Mouse (Mus musculus): Measurements from ENCODE around the gene Pla2g4f.
A peak's percentile ranks its signal among the peaks of the same experiment; 100 is the strongest.

Gene Pla2g4f

DNA sequence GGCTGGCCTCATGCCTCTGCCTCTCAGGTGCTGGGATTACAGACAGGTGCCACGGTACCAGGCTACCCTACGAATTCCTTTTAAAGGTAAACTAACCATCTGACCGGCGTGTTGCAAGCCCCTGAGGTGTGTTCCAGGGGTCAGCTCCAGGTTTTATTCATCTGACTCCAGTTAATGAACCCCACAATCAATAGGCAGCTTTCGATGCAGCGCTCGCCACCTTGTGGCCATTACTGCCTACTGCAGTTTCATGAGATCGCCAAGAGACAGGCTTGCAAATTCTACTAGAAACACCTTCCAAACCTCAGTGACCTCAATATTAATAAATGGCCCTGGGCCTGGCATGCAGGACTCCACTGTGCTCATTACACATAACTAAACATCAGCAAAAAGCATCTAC is 34.0 kb downstream of the Pla2g4f start:
- DNase-seq (ENCODE audit: low read depth), result peak; percentile 73

DNA sequence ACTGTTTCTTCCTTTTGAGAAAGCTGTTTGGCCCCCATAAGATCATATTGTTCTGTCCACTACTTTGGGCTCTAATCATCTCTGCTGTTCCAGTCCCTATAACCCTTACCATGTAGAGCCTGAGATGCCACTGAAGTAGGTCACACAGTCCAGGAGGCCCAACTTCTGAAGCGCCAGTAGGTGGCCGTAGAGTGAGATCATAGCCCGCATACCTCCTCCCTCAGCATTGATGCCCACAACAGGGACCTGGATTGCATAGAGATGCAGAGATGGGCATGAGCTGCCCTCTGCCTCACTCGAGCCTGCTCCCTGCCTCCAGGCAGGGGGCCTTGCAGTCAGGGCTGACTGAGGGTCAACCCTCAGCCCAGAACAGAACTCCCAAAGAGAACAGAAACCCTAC is 37.0 kb downstream of the Pla2g4f start:
- DNase-seq (ENCODE audit: low read depth), result no peak

DNA sequence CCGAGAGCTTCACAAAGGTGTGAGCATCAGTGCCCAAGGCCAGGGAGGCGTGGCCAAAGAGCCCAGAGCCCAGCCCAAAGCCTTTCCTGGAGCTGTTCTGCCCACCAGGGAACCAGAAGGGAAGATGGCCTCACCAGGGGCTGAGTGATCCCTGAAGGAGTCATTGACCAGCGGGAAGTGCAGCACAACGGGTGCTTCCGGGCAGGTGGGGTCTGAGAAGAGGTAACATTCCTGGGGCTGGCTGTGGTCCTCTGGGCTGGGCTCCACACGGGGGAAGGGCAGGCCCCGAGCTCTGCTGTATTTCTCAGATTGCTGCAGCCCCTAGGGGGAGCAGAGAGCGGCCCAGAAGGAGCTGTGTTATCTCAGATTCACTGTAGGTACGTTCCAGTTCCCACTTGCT is 45.3 kb downstream of the Pla2g4f start:
- DNase-seq (ENCODE audit: low read depth), result no peak

DNA sequence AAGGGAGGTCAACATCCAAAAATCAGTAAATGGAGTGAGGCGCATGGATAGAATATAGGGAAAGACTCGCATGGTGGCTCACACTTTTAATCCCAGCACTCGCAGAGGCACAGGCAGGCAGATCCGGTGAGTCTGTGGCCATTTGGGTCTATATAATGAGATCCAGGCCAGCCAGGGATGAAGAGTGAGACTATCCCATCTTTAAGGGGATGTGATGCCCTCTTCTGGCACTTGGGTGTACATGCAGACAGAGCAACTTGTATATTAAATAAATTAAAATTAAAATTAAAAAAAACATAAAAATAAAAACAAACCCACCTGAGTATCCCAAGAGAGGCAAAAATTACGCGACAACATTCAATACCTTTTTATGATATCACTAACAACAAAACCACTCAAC is 48.4 kb downstream of the Pla2g4f start:
- peak; percentile 75 for DNase-seq (ENCODE audit: low read depth)

DNA sequence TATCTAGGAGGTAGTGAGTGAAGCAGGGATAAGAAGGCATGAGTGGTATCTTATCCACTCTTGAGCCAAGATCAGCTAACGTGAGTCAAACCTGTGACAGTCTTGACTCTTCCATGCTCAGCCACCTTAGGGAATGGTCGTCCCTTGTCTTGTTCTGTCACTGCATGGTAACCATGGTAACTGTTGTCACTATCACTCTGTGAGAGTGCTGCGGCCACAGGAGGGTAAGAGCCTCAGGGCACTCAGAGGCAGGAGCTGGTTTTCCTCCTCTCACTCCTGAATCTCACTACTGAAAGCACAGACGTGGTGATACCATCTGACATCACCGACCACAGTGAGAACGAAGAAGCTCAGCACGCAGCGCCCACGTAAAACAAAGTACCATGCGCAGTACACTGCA is 49.1 kb downstream of the Pla2g4f start:
- DNase-seq (ENCODE audit: low read depth), result no peak

DNA sequence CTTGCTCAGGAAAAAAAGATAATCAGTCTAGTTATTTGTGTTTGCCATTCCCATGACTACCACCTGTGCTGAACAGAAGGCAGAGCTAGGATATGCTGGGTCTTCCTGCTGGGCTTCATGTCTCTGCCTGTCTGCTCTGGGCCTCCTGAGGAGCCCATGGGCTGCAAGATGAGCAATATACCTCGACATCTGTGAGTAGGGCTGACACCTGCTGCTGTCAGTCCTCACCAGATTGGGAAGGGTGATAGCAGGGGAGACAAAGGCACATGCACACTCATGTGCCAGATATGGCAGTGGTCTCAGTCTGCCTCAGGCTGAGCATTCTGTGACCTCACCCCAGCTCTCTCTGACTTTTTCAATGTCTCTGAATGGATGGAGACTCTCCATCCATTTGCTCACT is 51.1 kb downstream of the Pla2g4f start:
- no peak for DNase-seq (ENCODE audit: low read depth)

DNA sequence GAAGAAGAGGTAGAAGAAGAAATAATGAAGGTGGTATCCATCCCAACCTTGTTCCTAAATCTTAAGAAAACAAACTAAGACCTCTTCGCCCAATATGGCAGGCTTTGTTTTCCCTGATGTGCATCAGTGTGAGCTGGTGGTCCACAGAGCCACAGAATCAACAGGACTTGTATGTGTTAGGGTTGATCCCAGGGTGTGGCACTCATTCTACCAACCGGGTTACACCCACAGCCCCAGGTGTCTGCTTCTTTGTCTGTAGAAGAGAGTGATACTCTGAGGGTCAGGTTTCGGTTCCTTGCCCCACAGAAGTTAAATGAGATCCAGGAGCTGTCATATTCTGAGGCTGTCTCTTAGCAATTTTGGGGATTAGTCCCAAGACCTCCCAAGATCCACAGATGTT is 52.6 kb downstream of the Pla2g4f start:
- no peak for DNase-seq (ENCODE audit: low read depth)

DNA sequence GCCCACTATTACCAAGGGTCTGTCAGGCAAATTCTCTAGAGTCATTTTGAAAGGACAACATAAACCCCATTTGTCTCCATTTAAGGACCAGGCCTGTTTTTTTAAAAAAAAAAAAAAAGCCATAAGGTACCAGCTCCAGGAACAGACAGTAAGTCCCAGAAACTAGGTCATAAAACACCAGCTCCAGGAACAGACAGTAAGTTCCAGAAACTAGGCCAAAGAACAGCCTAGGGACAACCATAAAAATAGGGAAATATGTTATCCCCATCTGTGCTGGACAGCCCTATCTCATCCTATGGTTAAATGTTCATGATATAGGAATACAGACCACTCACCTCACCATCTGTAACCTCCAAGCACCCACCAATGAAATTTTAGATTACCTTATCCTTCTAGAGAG is 57.7 kb downstream of the Pla2g4f start:
- no peak for DNase-seq (ENCODE audit: low read depth)

DNA sequence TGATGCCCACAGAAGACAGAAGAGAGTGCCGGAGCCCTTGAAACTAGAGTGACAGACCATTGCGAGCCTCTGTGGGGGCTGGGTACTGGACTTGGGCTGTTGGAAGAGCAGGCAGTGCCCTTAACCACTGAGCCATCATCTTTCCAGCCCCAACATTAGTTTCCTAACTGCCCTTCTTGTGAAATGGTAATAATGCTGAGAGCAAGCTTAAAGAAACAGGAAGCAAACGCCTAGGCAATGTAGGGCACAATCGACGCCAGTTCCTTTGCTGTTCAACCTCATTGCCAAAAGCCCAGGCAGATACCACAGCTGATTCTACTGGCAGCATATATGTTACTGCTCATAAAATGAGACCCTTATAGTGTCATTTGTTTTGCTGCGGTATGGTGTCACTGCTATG is 61.3 kb downstream of the Pla2g4f start:
- no peak for DNase-seq (ENCODE audit: low read depth)

Data from NIH3T3 (cell line).